ENCODE assay signal across 10 mouse cellular contexts in genomic region chr11:119786385-119786880, GRCm38 (mm10).
A peak's percentile ranks its signal among the peaks of the same experiment; 100 is the strongest.
DNase-seq lines count a peak whose midpoint lies in the region; ATAC-seq and TF ChIP-seq lines count a peak whose summit lies in the region.
"Had no signal": no experiment of that assay in that cellular context is flagged by ENCODE, and none has a peak within 500 bp of the region (broad histone marks: within the 10 kb centered on the region; RNA-seq: fewer than 3 reads in every experiment).

No protein-coding gene starts in this region.

- no peaks in the 10 kb centered on the region for H3K27me3 ChIP-seq in heart, postnatal 0 days (ENCODE audit: control insufficient read depth, insufficient read depth, low read length)
- no peaks in the 10 kb centered on the region for H3K27me3 ChIP-seq in hindbrain, postnatal 0 days (ENCODE audit: insufficient read depth, low read length)
- no peaks in the 10 kb centered on the region for H3K27me3 ChIP-seq in stomach, embryonic 16.5 days (ENCODE audit: control insufficient read depth, insufficient read depth, low read length)

- H3K4me3 ChIP-seq in heart, postnatal 0 days (ENCODE audit: low read depth, low read length), result no peak overlapping the region
- H3K4me3 ChIP-seq in hindbrain, postnatal 0 days (ENCODE audit: low read length), result no peak overlapping the region
- H3K4me3 ChIP-seq in stomach, embryonic 16.5 days (replicated peaks; ENCODE audit: low read length), result no peak overlapping the region

- TF ChIP-seq CTCF in heart, postnatal 0 days (IDR thresholded peaks at IDR 0.05; ENCODE audit: low read depth), result 0 out of 2 replicates have a peak, but pooled peaks have one; percentile 4
- TF ChIP-seq CTCF in hindbrain, postnatal 0 days (IDR thresholded peaks at IDR 0.05; ENCODE audit: low read depth), result peak; percentile 29; the same call in 1 of the 2 replicates

- no peaks in the 10 kb centered on the region for H3K9me3 ChIP-seq in heart, postnatal 0 days (replicated peaks; ENCODE audit: control insufficient read depth, low read length)
- H3K9me3 ChIP-seq in hindbrain, postnatal 0 days (ENCODE audit: low read length), result no peaks in the 10 kb centered on the region
- H3K9me3 ChIP-seq in stomach, embryonic 16.5 days (replicated peaks; ENCODE audit: control insufficient read depth, low read length), result no peaks in the 10 kb centered on the region

- H3K9ac ChIP-seq in heart, postnatal 0 days (replicated peaks; ENCODE audit: low read depth, low read length), result no peak overlapping the region
- no peak overlapping the region for H3K9ac ChIP-seq in hindbrain, postnatal 0 days (replicated peaks; ENCODE audit: low read length)
- H3K9ac ChIP-seq in stomach, embryonic 16.5 days (ENCODE audit: low read length), result no peak overlapping the region
- H3K9ac ChIP-seq: lung, embryonic 14.5 days had no signal

- H3K4me1 ChIP-seq in heart, postnatal 0 days (ENCODE audit: control insufficient read depth, insufficient read depth), result peaks cover 28% of the 10 kb centered on the region
- peaks cover 17% of the 10 kb centered on the region; the same call in 1 of the 2 replicates for H3K4me1 ChIP-seq in hindbrain, postnatal 0 days (ENCODE audit: insufficient read depth, low read length)
- peaks cover 12% of the 10 kb centered on the region for H3K4me1 ChIP-seq in stomach, embryonic 16.5 days (ENCODE audit: control insufficient read depth, insufficient read depth, low read length)

- intact Hi-C loops in heart, postnatal 25 days (cut with DNase I), result no loop called here

- H3K27ac ChIP-seq in heart, postnatal 0 days (ENCODE audit: low read depth), result no peak overlapping the region
- peak overlapping the region; percentile 26; the same call in 1 of the 2 replicates for H3K27ac ChIP-seq in hindbrain, postnatal 0 days
- H3K27ac ChIP-seq in stomach, embryonic 16.5 days (ENCODE audit: low read length), result no peak overlapping the region

- ATAC-seq in heart, postnatal 0 days (ENCODE audit: insufficient read depth, low read depth), result no peak
- ATAC-seq in hindbrain, postnatal 0 days, result peak; percentile 48; the same call in 1 of the 2 replicates
- ATAC-seq in stomach, embryonic 16.5 days (ENCODE audit: insufficient read depth, low FRiP score), result peak; percentile 68; the same call in 1 of the 2 replicates
- ATAC-seq in granulocyte monocyte progenitor cell, adult 5-6 weeks (replicated peaks; ENCODE audit: poor library complexity, severe bottlenecking), result no peak; the same call in 1 of the 2 replicates

- TF ChIP-seq EP300 in heart, postnatal 0 days (IDR thresholded peaks at IDR 0.05; ENCODE audit: low read depth), result no peak

- 0 out of 2 replicates have a peak, but pooled peaks cover 4% of the 10 kb centered on the region for H3K36me3 ChIP-seq in heart, postnatal 0 days (replicated peaks; ENCODE audit: control insufficient read depth, insufficient read depth, low read length)
- H3K36me3 ChIP-seq in hindbrain, postnatal 0 days (ENCODE audit: insufficient read depth, low read length), result no peaks in the 10 kb centered on the region
- no peaks in the 10 kb centered on the region for H3K36me3 ChIP-seq in stomach, embryonic 16.5 days (ENCODE audit: control insufficient read depth, insufficient read depth, low read length)

- no peak for DNase-seq in heart, postnatal 0 days (ENCODE audit: low spot score)
- no peak for DNase-seq in heart, postnatal 25 days (ENCODE audit: low spot score)
- DNase-seq in thymus, postnatal 0 days (ENCODE audit: low spot score), result peak; percentile 30
- DNase-seq in thymus, postnatal 10 days (ENCODE audit: low spot score in 2 of 2), result no peak
- peak; percentile 21 for DNase-seq in hindbrain, postnatal 0 days (ENCODE audit: low spot score)
- DNase-seq in spleen, adult 12 weeks (ENCODE audit: low spot score), result no peak
- DNase-seq: lung, embryonic 14.5 days; right cerebral cortex, adult 18-20 months had no signal

- WGBS in heart, postnatal 0 days, result 86% methylated on average over 8 of the region's 8 CpGs
- 64% methylated on average over 8 of the region's 8 CpGs for WGBS in hindbrain, postnatal 0 days
- 68% methylated on average over 8 of the region's 8 CpGs for WGBS in stomach, embryonic 16.5 days

- no peak overlapping the region for H3K4me2 ChIP-seq in heart, postnatal 0 days (ENCODE audit: low read depth, low read length)
- H3K4me2 ChIP-seq in hindbrain, postnatal 0 days (ENCODE audit: low read depth, low read length), result no peak overlapping the region
- H3K4me2 ChIP-seq in stomach, embryonic 16.5 days (ENCODE audit: low read depth, low read length), result no peak overlapping the region
- H3K4me2 ChIP-seq: lung, embryonic 14.5 days had no signal

Comparison
In these comparisons a context has a peak if more than half of its experiments do, and no peak if none do; other contexts are left out.
1. DNase-seq: peak in thymus, postnatal 0 days (single experiment) and hindbrain, postnatal 0 days (single experiment); none in heart, postnatal 0 days (single experiment), heart, postnatal 25 days (single experiment), thymus, postnatal 10 days (0 of 2) and spleen, adult 12 weeks (single experiment).
2. ATAC-seq: peak in hindbrain, postnatal 0 days (single experiment) and stomach, embryonic 16.5 days (single experiment); none in heart, postnatal 0 days (single experiment) and granulocyte monocyte progenitor cell, adult 5-6 weeks (single experiment).